Mouse (Mus musculus) midbrain, embryonic 13.5 days (tissue): ENCODE measurements around the gene Clns1a. TPM values are rescaled to one million over a fixed set of nuclear protein-coding genes. Genes with fewer than 3 reads are reported as not detected.
A peak's percentile ranks its signal among the peaks of the same experiment; 100 is the strongest.

Experiments used
- ATAC-seq: fragments of 200-750 bp; cut with Nextera tagmentation; 2 replicates; pipeline ENCODE4 v1.8.0; 2017; ENCODE audit warnings: mild to moderate bottlenecking, moderate TSS enrichment, moderate library complexity
- H3K27ac ChIP-seq: fragments of 300-500 bp; sonication (generic); 2 replicates; pipeline ENCODE4 v1.5.1; 2015; ENCODE audit warnings: inconsistent platforms, mild to moderate bottlenecking, moderate library complexity
- H3K27me3 ChIP-seq: fragments of 300-500 bp; sonication (generic); 2 replicates; pipeline ENCODE4 v1.6.1; 2015; ENCODE audit warnings: mild to moderate bottlenecking, inconsistent platforms
- H3K36me3 ChIP-seq: fragments of 300-500 bp; sonication (generic); 2 replicates; pipeline ENCODE4 v1.6.1; 2015; ENCODE audit warnings: mild to moderate bottlenecking, inconsistent platforms
- H3K4me1 ChIP-seq: fragments of 300-500 bp; sonication (generic); replicated peaks from 2 replicates; pipeline ENCODE4 v1.6.1; 2015; ENCODE audit warnings: inconsistent platforms
- H3K4me2 ChIP-seq: fragments of 300-500 bp; sonication (generic); replicated peaks from 2 replicates; pipeline ENCODE4 v1.6.1; 2015; ENCODE audit warnings: moderate library complexity, mild to moderate bottlenecking, inconsistent platforms
- H3K4me3 ChIP-seq: fragments of 300-500 bp; sonication (generic); replicated peaks from 2 replicates; pipeline ENCODE4 v1.5.1; 2015; ENCODE audit warnings: mild to moderate bottlenecking, inconsistent platforms
- H3K9ac ChIP-seq: fragments of 300-500 bp; sonication (generic); replicated peaks from 2 replicates; pipeline ENCODE4 v1.6.1; 2015; ENCODE audit warnings: mild to moderate bottlenecking, inconsistent platforms
- H3K9me3 ChIP-seq: fragments of 300-500 bp; sonication (generic); 2 replicates; pipeline ENCODE4 v1.6.1; 2016; ENCODE audit warnings: mild to moderate bottlenecking, inconsistent platforms
- WGBS: fragments of 180-500 bp; shearing (Covaris S2); methylation state at CpG from one replicate; pipeline ENCODE4 v1.1.7; 2015; 5-methylcytosine and 5-hydroxymethylcytosine counted together
- polyA plus RNA-seq: library from polyadenylated mRNA; unstranded; fragments of >200 nt; fragmentation: Nextera tagmentation; extraction: Ambion mirVana; gene quantifications from 2 replicates; pipeline ENCODE4 v1.2.1, GENCODE M21; 2015

Gene Clns1a
- polyA plus RNA-seq, 1 experiment from 2014 or later: 194 TPM

DNA sequence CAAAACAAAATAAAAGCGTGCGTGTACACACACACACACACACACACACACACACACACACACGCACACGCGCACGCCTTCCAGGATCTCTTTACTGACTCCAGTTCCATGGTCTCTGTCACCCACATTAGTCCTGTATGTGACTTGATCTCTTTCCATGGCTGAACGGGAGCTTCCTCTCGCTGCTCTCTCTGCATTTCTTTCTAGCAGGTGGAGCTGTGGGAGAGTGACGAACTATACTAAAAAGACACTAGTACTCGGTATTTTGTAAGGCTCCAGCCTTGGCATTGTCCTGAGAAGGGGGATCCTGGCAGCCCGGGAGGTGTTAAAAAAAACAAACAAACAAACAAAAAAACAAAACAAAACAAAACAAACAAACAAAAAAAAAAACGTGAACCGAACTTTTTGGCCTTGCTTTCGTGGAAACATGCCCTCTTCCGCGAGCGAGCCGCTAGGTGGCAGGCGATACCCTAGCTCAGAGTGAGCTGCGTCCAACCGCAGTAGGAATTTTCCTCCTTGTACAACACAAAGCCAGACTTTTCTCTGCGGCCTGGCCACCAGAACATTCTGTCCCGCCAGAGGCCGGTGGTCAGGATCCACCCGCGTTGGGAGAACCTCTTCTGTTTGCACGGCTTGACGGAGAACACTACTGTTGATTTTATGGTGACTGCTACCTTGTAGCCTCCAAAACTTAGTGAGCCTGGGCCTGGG lies 51.5 kb downstream of the Clns1a start:
- Histone ChIP-seq H3K9ac (no peak overlapping the region), H3K4me2 (no peak overlapping the region), H3K9me3 (no peaks in the 10 kb centered on the region), H3K4me1 (peaks cover 9% of the 10 kb centered on the region), H3K27ac (no peak overlapping the region), H3K4me3 (no peak overlapping the region), H3K27me3 (no peaks in the 10 kb centered on the region; the same call in 1 of the 2 replicates), H3K36me3 (no peaks in the 10 kb centered on the region)
- WGBS: 26% methylated on average over 28 of the region's 28 CpGs
- ATAC-seq: peak; percentile 81

GRCm38 (mm10) chr7:97748527-97749206 lies 52.2 kb downstream of the Clns1a start:
- H3K4me1 ChIP-seq: peaks cover 9% of the 10 kb centered on the region
- no peaks in the 10 kb centered on the region; the same call in 1 of the 2 replicates for H3K27me3 ChIP-seq
- H3K27ac ChIP-seq: no peak overlapping the region
- WGBS: 57% methylated on average over 10 of the region's 10 CpGs
- no peak overlapping the region for H3K4me3 ChIP-seq
- H3K36me3 ChIP-seq: no peaks in the 10 kb centered on the region
- H3K9ac ChIP-seq: no peak overlapping the region
- H3K9me3 ChIP-seq: no peaks in the 10 kb centered on the region
- H3K4me2 ChIP-seq: peak overlapping the region; percentile 15; the same call in 1 of the 2 replicates
- ATAC-seq: 0 out of 2 replicates have a peak, but pooled peaks have one; percentile 31

- Histone ChIP-seq H3K36me3 (no peaks in the 10 kb centered on the region), H3K4me1 (peaks cover 9% of the 10 kb centered on the region), H3K4me3 (no peak overlapping the region), H3K9ac (no peak overlapping the region), H3K4me2 (peak overlapping the region; percentile 15; the same call in 1 of the 2 replicates), H3K27ac (no peak overlapping the region), H3K27me3 (no peaks in the 10 kb centered on the region), H3K9me3 (no peaks in the 10 kb centered on the region)
- WGBS: 24% methylated on average over 19 of the region's 19 CpGs
- ATAC-seq: no peak
These were observed 53.1 kb downstream of the Clns1a start for GRCm38 (mm10) chr7:97749207-97750190.

GRCm38 (mm10) chr7:97756967-97757881 lies 60.8 kb downstream of the Clns1a start:
- peak overlapping the region; percentile 37 for H3K4me2 ChIP-seq
- peak; percentile 87 for ATAC-seq
- H3K4me3 ChIP-seq: no peak overlapping the region; the same call in 1 of the 2 replicates

DNA sequence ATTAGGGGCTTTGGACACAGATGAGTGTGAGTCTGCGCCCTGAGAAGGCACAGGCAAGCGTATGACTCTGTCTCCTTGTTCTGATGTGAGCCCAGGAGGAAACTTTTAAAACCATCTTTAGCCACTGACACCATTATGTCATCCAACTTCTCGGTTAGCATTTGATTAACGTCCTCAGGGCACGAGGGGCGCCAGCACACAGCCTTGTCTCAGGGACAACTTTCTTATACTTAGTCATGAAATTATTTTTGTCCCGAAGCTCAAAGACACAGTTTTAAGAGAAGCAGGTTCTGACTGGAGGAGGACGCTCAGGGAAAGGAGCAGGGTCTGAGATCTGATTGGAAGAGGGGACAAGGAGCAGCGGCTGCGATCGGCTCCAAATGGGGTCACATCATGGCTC lies 68.2 kb downstream of the Clns1a start:
- no peaks in the 10 kb centered on the region for H3K36me3 ChIP-seq
- 89% methylated on average over 11 of the region's 11 CpGs for WGBS
- H3K27ac ChIP-seq: no peak overlapping the region
- H3K9ac ChIP-seq: no peak overlapping the region
- no peaks in the 10 kb centered on the region for H3K4me1 ChIP-seq
- H3K27me3 ChIP-seq: no peaks in the 10 kb centered on the region
- H3K4me3 ChIP-seq: no peak overlapping the region
- ATAC-seq: no peak
- H3K4me2 ChIP-seq: no peak overlapping the region
- H3K9me3 ChIP-seq: no peaks in the 10 kb centered on the region

More at GRCm38 (mm10) chr7:97756967-97757881, 60.8 kb downstream of the Clns1a start:
- 26% methylated on average over 18 of the region's 18 CpGs for WGBS
- H3K9me3 ChIP-seq: no peaks in the 10 kb centered on the region
- H3K9ac ChIP-seq: peak overlapping the region; percentile 24; the same call in 1 of the 2 replicates
- H3K4me1 ChIP-seq: peaks cover 14% of the 10 kb centered on the region
- H3K27me3 ChIP-seq: no peaks in the 10 kb centered on the region
- H3K36me3 ChIP-seq: no peaks in the 10 kb centered on the region
- peak overlapping the region; percentile 70 for H3K27ac ChIP-seq

DNA sequence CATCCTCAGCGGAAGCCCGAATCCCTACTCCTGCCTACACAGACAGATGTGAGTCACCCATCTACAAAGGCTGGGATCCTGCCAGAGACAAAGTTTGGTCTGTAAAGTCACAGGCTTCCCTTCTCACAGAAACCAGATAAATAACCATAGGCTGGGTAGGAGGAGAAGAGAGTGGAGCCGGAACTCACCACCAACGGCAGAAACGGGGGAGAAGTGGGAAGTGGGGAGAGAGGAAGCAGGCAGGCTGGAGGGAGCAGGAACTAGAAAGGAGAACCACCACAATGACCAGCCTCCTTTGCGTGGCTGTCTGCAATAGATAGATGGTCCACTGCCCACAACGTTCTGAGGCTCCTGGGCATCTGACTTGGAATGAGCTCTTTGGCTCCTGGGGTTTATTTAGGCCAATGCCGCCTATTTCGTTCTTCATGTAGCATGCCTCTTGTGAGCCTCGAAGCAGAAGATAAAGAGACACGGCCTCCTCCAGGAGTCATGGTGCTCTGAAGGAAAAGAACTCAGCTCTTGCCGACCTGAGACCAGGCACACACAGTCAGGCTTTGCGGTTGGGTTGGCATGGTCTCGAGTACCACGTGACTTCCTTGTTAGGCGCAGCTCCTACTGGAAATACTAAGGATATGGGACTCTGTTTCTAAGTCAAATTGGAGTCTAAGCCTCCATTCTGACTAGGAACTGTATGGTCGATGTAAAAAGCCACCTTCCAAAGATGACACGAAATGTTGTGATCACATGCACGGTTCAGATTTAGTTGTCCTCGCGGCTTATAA lies 68.9 kb downstream of the Clns1a start:
- H3K4me1 ChIP-seq: no peaks in the 10 kb centered on the region
- H3K4me2 ChIP-seq: no peak overlapping the region
- no peaks in the 10 kb centered on the region for H3K36me3 ChIP-seq
- ATAC-seq: no peak
- H3K27ac ChIP-seq: no peak overlapping the region
- no peak overlapping the region for H3K4me3 ChIP-seq
- 94% methylated on average over 21 of the region's 21 CpGs for WGBS
- no peak overlapping the region for H3K9ac ChIP-seq
- no peaks in the 10 kb centered on the region for H3K9me3 ChIP-seq
- H3K27me3 ChIP-seq: no peaks in the 10 kb centered on the region

- Histone ChIP-seq H3K4me1 (no peaks in the 10 kb centered on the region), H3K27ac (no peak overlapping the region), H3K36me3 (no peaks in the 10 kb centered on the region), H3K9ac (no peak overlapping the region), H3K27me3 (no peaks in the 10 kb centered on the region), H3K4me3 (no peak overlapping the region), H3K9me3 (no peaks in the 10 kb centered on the region), H3K4me2 (no peak overlapping the region)
- 83% methylated on average over 5 of the region's 5 CpGs for WGBS
- no peak for ATAC-seq
These were observed 69.5 kb downstream of the Clns1a start for GRCm38 (mm10) chr7:97765963-97766347.

DNA sequence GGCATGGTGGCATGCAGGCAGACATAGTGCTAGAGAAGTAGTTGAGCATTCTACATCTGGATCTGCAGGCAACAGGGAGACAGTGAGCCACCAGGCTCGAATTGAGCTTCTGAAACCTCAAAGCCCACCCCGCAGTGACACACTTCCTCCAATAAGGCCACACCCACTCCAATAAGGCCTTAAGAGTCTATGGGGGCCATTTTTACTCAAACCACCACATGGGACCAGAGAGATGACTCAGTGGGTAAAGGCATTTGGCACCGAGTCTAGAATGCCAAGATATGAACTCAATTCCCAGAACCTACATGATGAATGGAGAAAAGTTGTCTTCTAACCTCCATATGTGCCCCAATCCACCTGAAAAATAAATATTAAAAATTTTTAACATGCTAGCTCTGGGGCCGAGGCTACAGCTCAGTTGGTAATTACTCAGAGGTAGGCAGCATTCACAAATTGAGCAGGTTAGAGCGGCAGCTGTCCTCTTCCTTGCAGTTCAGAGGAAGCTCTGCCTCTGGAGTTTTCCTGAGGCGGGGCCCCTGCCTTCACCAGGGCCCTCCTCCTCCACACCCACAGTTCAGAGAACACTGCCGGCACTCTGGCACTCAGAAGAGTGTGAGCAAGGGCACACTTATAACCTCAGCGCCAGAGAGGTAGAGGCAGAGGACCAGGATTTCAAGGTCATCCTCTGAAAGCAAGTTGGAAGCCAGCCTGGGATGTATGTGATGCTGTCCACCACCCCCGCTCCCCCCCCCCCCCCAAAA lies 70.2 kb downstream of the Clns1a start:
- no peak overlapping the region for H3K9ac ChIP-seq
- no peaks in the 10 kb centered on the region for H3K27me3 ChIP-seq
- ATAC-seq: no peak
- no peaks in the 10 kb centered on the region for H3K9me3 ChIP-seq
- no peaks in the 10 kb centered on the region for H3K36me3 ChIP-seq
- no peaks in the 10 kb centered on the region for H3K4me1 ChIP-seq
- 81% methylated on average over 9 of the region's 9 CpGs for WGBS
- H3K27ac ChIP-seq: no peak overlapping the region
- no peak overlapping the region for H3K4me2 ChIP-seq
- H3K4me3 ChIP-seq: no peak overlapping the region

DNA sequence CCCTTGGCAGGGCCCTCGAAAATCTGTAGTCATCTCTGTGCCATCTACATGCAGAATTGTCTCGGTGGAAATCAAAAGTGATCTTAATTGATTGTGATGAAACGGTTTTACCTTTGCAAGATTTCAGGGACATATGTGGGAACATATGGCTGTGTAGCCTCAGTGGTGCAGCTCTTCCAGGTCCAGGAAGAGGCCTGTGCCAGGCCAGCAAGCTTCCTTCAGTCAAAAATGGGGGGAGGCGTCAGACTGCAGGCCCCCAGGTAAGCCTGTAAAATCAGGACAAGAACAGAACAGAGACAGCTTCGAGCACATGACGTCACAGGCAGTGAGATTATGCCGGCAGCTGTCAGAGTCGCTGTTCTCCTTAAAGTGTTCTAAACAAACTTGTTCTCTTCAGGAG lies 71.4 kb downstream of the Clns1a start:
- H3K27ac ChIP-seq: no peak overlapping the region
- no peaks in the 10 kb centered on the region for H3K27me3 ChIP-seq
- WGBS: 83% methylated on average over 8 of the region's 8 CpGs
- no peaks in the 10 kb centered on the region for H3K4me1 ChIP-seq
- no peak overlapping the region for H3K4me3 ChIP-seq
- no peaks in the 10 kb centered on the region for H3K9me3 ChIP-seq
- H3K9ac ChIP-seq: no peak overlapping the region
- no peak overlapping the region for H3K4me2 ChIP-seq
- H3K36me3 ChIP-seq: no peaks in the 10 kb centered on the region
- ATAC-seq: no peak

DNA sequence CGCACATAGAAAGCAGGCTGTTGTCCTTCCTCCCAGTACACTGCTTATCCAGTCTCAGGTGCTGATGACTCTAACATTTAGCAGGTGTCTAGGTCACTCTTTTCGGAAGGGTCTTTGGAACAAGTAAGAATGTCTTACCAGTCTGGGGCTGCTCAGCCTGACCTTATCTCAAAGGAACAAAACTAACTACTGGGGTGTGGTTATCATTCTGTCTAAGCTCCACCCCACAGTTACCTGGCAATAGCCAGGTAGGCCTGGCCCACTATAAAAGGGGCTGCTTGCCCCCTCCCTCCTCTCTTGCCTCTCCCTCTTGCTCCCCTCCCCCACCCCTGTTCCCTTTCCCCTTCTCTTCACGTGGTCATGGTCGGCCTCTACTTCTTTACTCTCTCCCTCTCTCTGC lies 72.6 kb downstream of the Clns1a start:
- WGBS: 79% methylated on average over 4 of the region's 4 CpGs
- no peak overlapping the region for H3K4me2 ChIP-seq
- H3K36me3 ChIP-seq: no peaks in the 10 kb centered on the region
- H3K27ac ChIP-seq: no peak overlapping the region
- H3K4me1 ChIP-seq: no peaks in the 10 kb centered on the region
- H3K4me3 ChIP-seq: no peak overlapping the region
- H3K9ac ChIP-seq: no peak overlapping the region
- no peaks in the 10 kb centered on the region for H3K9me3 ChIP-seq
- H3K27me3 ChIP-seq: no peaks in the 10 kb centered on the region
- no peak for ATAC-seq
